Mouse (Mus musculus) thymus, adult 2 months (tissue): ENCODE data around the gene Gm20388. TPM values are rescaled to one million over a fixed set of nuclear protein-coding genes. Genes with fewer than 3 reads are reported as not detected.

Experiments
- DNase-seq: peaks from one replicate; pipeline ENCODE4 v3.0.0; 2021
- H3K27ac ChIP-seq: fragments of 200-500 bp; 2 replicates; pipeline ENCODE4 v1.5.1; 2012; ENCODE audit warnings: low read length, control low read depth; ENCODE audit not compliant: control insufficient read depth, insufficient read depth
- H3K27me3 ChIP-seq: fragments of 200-500 bp; 2 replicates; pipeline ENCODE4 v1.6.1; 2012; ENCODE audit warnings: mild to moderate bottlenecking, low read length, moderate library complexity, mixed read lengths; ENCODE audit not compliant: control insufficient read depth, insufficient read depth
- H3K36me3 ChIP-seq: fragments of 200-500 bp; 2 replicates; pipeline ENCODE4 v1.6.1; 2012; ENCODE audit warnings: mild to moderate bottlenecking, low read length, moderate library complexity; ENCODE audit not compliant: control insufficient read depth, insufficient read depth
- H3K4me1 ChIP-seq: fragments of 200-500 bp; replicated peaks from 2 replicates; pipeline ENCODE4 v1.6.1; 2012; ENCODE audit warnings: low read length; ENCODE audit not compliant: control insufficient read depth, insufficient read depth
- H3K4me3 ChIP-seq: fragments of 200-500 bp; 2 replicates; pipeline ENCODE4 v1.5.1; 2012; ENCODE audit warnings: mild to moderate bottlenecking, low read length, control low read depth, moderate library complexity; ENCODE audit not compliant: control insufficient read depth, insufficient read depth
- CTCF ChIP-seq: fragments of 200-500 bp; IDR thresholded peaks from 2 replicates; pipeline ENCODE4 v1.5.1; 2012; ENCODE audit warnings: mild to moderate bottlenecking, control low read depth, low read length, moderate library complexity, borderline replicate concordance; ENCODE audit not compliant: control insufficient read depth, poor library complexity, insufficient read depth; ENCODE audit errors: extremely low read depth
- POLR2A ChIP-seq: fragments of 200-500 bp; IDR thresholded peaks from 2 replicates; pipeline ENCODE4 v1.6.1; 2012; ENCODE audit warnings: mild to moderate bottlenecking, low read length, control low read depth, moderate library complexity; ENCODE audit not compliant: control insufficient read depth, poor library complexity, insufficient read depth; ENCODE audit errors: extremely low read depth
- WGBS: fragments of 180-500 bp; shearing (Covaris S2); methylation state at CpG from one replicate; pipeline ENCODE4 v1.1.7; 2018; 5-methylcytosine and 5-hydroxymethylcytosine counted together
- polyA plus RNA-seq: library from polyadenylated mRNA; depleted of rRNA; stranded (reverse); fragments of >200 nt; gene quantifications from 2 replicates; pipeline ENCODE4 v1.2.3, GENCODE M21; 2012

Gm20388 gene
- polyA plus RNA-seq, 1 experiment, result 103 TPM

- no peak for TF ChIP-seq CTCF
- no peak for TF ChIP-seq POLR2A
- Histone ChIP-seq H3K27ac (no peak overlapping the region), H3K4me3 (no peak overlapping the region), H3K27me3 (no peaks in the 10 kb centered on the region), H3K4me1 (peaks cover 28% of the 10 kb centered on the region), H3K36me3 (no peaks in the 10 kb centered on the region)
- no peak for DNase-seq
- WGBS, result 69% methylated on average over 1 of the region's 1 CpGs
Measured at GRCm38 (mm10) chr8:121905420-121905819, 1994.8 kb downstream of the Gm20388 start.

GRCm38 (mm10) chr8:121905864-121906263 is 1995.2 kb downstream of the Gm20388 start:
- TF ChIP-seq CTCF (no peak), POLR2A (no peak)
- DNase-seq, result no peak
- H3K4me1 ChIP-seq, result peaks cover 28% of the 10 kb centered on the region
- peak overlapping the region; percentile 13; the same call in 1 of the 2 replicates for H3K4me3 ChIP-seq
- H3K36me3 ChIP-seq, result no peaks in the 10 kb centered on the region
- no peak overlapping the region for H3K27ac ChIP-seq
- no peaks in the 10 kb centered on the region for H3K27me3 ChIP-seq
- 34% methylated on average over 5 of the region's 5 CpGs for WGBS

- Histone ChIP-seq H3K4me3 (peak overlapping the region; percentile 79), H3K36me3 (no peaks in the 10 kb centered on the region), H3K4me1 (peaks cover 28% of the 10 kb centered on the region), H3K27me3 (no peaks in the 10 kb centered on the region), H3K27ac (no peak overlapping the region)
- under 1% methylated on average over 72 of the region's 72 CpGs for WGBS
- TF ChIP-seq POLR2A, result no peak
- no peak for TF ChIP-seq CTCF
- DNase-seq, result peak; percentile 35
Measured at GRCm38 (mm10) chr8:121906542-121907512, 1996.2 kb downstream of the Gm20388 start.

- Histone ChIP-seq H3K27me3 (no peaks in the 10 kb centered on the region), H3K4me3 (peak within 1 kb of the TSS; percentile 79), H3K36me3 (no peaks in the 10 kb centered on the region), H3K4me1 (peaks cover 28% of the 10 kb centered on the region), H3K27ac (peak within 1 kb of the TSS; percentile 75)
- TF ChIP-seq CTCF (no peak), POLR2A (peak; percentile 95)
- peak; percentile 97 for DNase-seq
- under 1% methylated on average over 60 of the region's 61 CpGs for WGBS
Measured at GRCm38 (mm10) chr8:121907587-121908248, 1997.1 kb downstream of the Gm20388 start, which contains the start of gene Slc7a5. Slc7a5 (minus strand) TSS chr8:121907694.

GRCm38 (mm10) chr8:121908378-121909147 is 1997.9 kb downstream of the Gm20388 start:
- Histone ChIP-seq H3K27ac (peak overlapping the region; percentile 75), H3K4me1 (peaks cover 28% of the 10 kb centered on the region), H3K36me3 (no peaks in the 10 kb centered on the region), H3K27me3 (no peaks in the 10 kb centered on the region), H3K4me3 (no peak overlapping the region)
- no peak for TF ChIP-seq POLR2A
- no peak for TF ChIP-seq CTCF
- DNase-seq, result no peak
- WGBS, result 16% methylated on average over 8 of the region's 8 CpGs

- Histone ChIP-seq H3K4me1 (peaks cover 28% of the 10 kb centered on the region), H3K27ac (no peak overlapping the region), H3K4me3 (no peak overlapping the region), H3K27me3 (no peaks in the 10 kb centered on the region), H3K36me3 (no peaks in the 10 kb centered on the region)
- DNase-seq, result no peak
- 60% methylated on average over 8 of the region's 8 CpGs for WGBS
- TF ChIP-seq POLR2A, result no peak
- no peak for TF ChIP-seq CTCF
Measured at GRCm38 (mm10) chr8:121909148-121909541, 1998.5 kb downstream of the Gm20388 start.
